Mouse (Mus musculus) neutrophil, adult 5-6 weeks (primary cell): ENCODE results near the gene Fryl. TPM values are rescaled to one million over a fixed set of nuclear protein-coding genes. Genes with fewer than 3 reads are reported as not detected.
A peak's percentile ranks its signal among the peaks of the same experiment; 100 is the strongest.

ENCODE experiments used
- ATAC-seq: fragments of 151-379, 151-347 bp; 2 replicates; pipeline ENCODE4 v1.8.0; 2017; ENCODE audit warnings: mild to moderate bottlenecking, moderate TSS enrichment; ENCODE audit not compliant: insufficient number of reproducible peaks, poor library complexity, low FRiP score, severe bottlenecking; ENCODE audit errors: extremely low read depth
- total RNA-seq: library from RNA; stranded (forward); fragments of 200-1000 nt; gene quantifications from 2 replicates; pipeline ENCODE4 v1.2.3, GENCODE M21; 2017

Gene Fryl
- total RNA-seq, 1 experiment from 2014 or later, result 144 TPM

GRCm38 (mm10) chr5:73202498-73202897, 53.9 kb downstream of the Fryl start:
- ATAC-seq, result no peak

DNA sequence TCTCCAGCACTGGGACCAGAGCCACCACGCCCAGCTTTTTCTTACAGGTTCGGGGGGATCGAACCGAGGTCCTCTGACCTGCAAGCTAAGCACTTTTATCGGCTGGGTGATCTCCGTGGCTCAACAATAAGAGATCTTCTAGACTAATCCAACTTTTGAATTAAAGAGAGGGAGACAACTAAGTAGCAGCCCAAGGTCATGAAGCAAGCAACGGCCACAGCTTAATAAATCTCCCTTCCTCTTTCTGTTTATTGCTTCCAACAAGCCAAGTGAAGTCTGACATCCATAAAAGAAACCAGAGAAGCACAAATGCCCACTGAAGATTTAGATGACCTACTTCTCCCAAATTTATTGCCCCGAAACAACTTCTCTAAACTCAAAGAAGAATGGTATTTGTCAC, 54.3 kb downstream of the Fryl start:
- no peak for ATAC-seq

DNA sequence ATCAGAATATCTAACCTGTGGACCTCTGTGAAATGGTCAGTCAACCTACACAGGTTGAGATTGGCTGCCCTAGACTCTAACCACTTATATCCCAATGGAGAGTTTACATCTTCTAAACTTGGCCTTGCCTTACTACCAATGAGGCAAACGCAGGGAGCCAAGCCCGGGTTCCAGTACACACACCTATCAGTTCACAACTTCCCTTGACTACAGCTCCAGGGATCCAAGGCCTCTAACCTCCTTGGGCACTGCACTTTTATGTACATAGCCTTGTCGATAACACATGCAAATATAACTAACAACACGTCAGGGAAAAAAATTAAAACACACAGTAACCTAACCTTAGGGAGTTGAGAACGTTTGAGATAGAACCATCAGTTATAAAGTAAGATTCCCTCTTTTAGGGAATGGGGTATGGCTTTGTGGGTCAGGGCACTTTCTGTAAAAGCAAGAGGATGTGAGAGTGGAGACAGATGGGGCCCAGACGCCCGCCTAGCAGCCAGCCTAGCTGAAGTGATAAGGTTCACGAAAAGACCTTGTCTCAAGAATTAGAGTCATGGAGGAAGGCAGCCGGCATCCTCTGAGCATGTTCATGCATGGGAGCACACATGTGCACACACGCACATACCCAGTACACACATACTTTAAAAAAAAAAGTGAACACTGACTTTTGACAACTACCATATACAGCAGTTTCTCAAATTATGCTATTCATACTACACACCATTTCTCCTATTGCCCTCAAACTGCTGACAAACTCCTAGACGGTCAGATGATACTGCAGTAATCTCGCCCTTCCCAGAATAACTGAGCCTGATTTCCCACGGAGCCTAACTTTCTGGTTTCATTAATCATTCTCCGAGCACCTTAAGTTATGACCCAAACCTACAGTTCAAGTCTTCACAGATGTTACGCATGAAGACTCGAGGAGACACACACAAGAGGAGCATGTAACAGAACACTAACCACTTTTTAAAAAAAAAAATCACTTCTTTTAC, 55.7 kb downstream of the Fryl start:
- peak; percentile 33; the same call in 1 of the 2 replicates for ATAC-seq

DNA sequence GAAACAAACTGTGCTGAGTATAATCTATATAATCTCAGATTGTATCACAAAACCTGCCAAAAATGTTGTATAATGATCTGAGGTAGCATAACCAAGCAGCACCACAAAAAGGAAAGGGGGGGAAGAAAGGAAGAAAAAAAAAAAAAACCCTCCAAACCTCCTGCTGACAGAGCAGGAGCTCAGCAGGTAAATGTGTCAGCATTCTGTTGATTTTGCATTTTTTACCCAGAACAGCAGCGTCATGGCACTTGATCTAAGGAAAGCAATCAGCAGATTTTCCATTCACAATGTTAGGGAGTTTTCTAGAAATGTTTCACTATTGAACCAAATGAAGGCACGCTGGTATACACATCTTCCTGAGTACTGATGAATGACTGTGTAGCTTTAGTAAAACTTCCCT, 56.8 kb downstream of the Fryl start:
- ATAC-seq, result no peak

GRCm38 (mm10) chr5:73198690-73199089, 57.7 kb downstream of the Fryl start:
- no peak for ATAC-seq

GRCm38 (mm10) chr5:73197796-73198195, 58.6 kb downstream of the Fryl start:
- ATAC-seq, result no peak

DNA sequence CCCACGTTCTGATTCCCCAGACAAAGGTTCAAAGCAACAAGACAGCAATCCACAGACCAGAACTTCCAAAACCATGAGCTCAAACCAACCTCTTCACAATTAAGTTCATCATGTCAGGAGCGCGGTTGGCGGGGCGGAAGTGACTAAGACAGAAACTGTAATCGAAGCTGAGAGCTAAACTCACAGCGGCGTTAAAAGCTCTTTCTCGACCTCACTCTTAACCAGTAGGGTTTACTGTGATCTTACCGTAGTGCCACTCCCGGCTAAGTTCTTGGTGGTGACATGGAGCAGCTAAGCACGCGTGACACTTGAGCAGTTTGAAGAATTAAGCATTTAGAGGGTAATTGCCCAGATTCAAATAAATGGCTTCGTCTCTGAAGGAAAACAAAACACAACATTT, 61.7 kb downstream of the Fryl start:
- no peak for ATAC-seq

DNA sequence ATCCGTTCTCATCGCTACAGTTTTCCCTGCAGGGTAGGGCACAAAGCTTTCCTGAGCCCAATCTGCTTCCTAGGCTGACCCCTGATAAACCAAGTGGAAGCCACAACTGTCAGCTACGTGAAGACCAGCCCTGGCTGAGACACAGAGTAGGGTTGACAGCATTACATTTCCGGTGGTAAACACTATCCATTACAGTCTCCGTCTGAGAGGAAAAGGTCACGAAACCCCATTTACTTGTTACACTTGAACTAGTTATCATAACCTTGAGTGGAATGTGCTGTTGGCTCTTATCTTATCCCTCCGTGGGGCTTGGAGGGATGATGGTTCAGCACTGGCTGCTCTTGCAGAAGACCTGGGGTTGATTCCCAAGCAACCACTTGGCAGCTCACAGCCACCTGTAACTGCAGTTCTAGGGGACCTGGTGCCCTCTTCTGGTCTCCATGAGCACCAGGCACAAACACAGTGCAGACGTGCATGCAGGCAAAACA, 62.3 kb downstream of the Fryl start:
- no peak for ATAC-seq

- no peak for ATAC-seq
Measured at GRCm38 (mm10) chr5:73193627-73194026, 62.8 kb downstream of the Fryl start.

DNA sequence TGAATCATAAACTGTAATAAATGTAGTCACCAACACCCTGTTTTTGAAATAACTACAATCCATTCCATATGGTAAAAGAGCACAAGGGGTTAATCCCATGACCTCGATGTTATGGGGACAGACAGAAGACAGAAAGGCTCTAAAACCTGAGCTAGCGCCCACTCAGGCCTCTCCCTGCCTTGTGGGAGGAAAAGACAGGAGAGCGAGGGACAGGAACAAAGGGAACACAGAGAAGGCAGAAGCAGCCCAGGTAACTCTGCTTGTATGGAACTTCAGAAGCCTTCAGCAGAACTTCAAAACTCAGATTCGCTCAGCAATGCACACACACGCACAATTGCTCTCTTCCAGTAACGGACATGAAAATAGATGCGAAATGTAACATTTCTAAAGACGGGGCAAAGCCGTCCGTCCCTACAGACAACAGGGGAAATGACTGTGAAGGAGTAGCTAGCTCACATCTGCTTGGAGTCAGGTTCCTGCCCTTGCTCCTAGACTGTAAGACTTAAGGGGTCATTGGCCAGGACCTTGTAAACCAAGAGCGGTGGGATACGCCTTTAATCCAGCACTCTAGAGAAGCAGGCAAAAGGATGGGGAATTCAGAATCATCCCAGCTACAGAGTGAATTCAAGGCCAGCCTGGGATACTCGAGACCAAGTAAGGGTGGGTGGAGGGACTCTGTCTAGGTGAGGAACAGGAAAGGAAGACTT, 63.4 kb downstream of the Fryl start:
- no peak for ATAC-seq

GRCm38 (mm10) chr5:73191765-73192164, 64.7 kb downstream of the Fryl start:
- ATAC-seq, result no peak

GRCm38 (mm10) chr5:73190164-73190563, 66.3 kb downstream of the Fryl start:
- ATAC-seq, result no peak

GRCm38 (mm10) chr5:73189443-73190160, 66.8 kb downstream of the Fryl start:
- no peak for ATAC-seq

GRCm38 (mm10) chr5:73188576-73188975, 67.8 kb downstream of the Fryl start:
- no peak for ATAC-seq

DNA sequence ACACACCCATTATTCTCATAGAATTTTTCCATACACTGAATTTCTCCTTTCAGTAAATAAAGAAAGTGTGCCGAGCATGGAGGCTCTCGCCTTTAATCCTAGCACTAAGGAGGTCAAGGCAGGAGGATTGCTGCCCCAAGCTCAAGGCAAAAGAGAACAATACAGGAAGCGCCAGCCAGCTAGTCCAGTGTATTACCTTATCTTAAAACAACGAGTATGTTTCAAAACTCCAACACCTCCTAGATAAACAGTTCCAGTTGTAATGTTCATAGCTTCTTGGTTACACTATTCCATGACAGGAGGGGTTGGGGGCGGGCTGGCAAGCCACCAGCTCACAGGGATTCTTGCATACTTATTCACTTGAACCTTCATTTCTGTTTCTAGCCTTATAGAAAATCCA, 68.3 kb downstream of the Fryl start:
- no peak for ATAC-seq

DNA sequence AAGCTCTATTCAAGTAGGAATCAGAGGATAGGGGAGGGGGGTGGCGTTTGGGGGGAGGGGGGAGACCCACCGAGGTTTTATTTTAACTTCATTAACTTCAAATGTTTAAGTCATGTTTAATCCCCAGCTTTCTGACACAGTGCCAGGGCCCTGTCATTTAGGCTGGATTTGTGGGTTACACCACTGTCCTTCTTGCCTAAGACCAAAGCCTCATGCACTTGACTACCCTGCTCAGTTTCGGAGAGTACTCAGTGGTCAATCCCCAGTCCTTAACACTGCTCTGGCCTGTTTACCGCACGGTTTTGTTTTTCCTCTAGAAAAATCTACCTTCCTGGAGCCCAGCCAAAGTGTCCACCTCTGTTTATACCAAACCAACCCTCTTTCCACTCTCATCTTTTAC, 69.5 kb downstream of the Fryl start:
- ATAC-seq, result no peak

DNA sequence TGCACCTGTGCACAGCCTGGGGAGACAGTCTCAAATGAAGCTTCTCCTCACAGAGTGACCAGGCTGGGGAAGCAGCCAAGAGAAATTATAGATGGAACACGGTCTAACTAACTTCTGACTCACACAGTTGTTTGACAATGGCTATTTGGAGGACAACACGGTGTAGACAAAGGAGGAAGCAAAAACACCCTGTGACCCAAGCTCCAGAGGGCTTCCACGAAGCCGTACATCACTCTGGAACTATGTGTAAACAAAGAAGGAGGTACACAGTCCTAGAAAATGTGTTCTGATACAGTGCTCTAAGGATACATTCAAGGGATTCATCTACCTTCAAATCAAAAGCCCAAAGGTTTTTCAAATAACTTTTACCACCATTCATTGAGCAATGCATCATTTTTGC, 71.0 kb downstream of the Fryl start:
- ATAC-seq, result no peak

DNA sequence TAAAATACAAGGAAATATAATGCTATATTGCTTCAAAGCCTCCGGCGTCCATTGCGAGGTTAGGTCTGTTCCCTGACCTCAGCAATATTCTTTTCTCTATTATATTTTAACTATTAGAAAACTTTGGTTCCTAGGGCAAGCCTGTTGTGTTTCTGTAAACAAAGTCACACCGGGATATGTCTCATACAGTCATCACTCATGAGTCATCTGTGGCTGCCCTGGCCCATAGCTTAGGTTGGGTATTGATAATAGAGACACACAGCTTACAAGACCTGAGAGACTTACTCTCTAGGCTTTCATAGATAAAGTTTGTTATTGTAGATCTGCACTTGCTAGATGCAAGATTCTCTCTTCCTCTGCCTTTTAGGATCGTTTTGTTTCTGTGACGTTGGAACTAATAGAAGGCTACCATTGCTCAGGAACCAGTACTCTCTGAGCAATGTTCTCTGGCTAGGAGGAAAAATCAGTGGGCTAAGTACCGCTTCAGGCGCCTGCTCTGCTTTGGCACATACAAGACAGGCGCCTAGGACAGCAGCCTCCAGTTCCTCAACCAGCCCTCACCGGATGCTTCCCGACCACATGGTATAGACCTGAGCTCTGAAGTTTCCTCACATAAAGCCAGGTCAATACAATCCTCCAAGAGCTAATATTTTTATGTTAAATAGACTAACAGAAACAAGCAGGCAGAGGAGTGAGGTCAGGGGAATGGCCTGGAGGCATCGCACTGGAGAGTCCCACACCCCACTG, 73.5 kb downstream of the Fryl start:
- ATAC-seq, result no peak

GRCm38 (mm10) chr5:73182191-73182590, 74.2 kb downstream of the Fryl start:
- ATAC-seq, result no peak
